Mouse (Mus musculus) embryonic stem cell, embryonic (primary cell): ENCODE data around the gene Wbp2nl.

Source experiments
- CTCF ChIA-PET, 4 experiments: fragments of 300-600 bp in 2 of 4; fragments of 350-600 bp in 2 of 4; sonication (Branson Sonifier 250); formaldehyde crosslinking; loops; one replicate each; lab custom pipeline; 2022; ENCODE audit warnings: inconsistent platforms in 2 of 4; lab: Charles Lee
- POLR2A ChIA-PET, 4 experiments: fragments of 300-600 bp in 2 of 4; fragments of 350-600 bp in 2 of 4; sonication (Branson Sonifier 250); formaldehyde crosslinking; loops; one replicate each; lab custom pipeline; 2022; ENCODE audit warnings: antibody characterized with exemption in 4 of 4, inconsistent platforms in 1 of 4; lab: Charles Lee

The Wbp2nl gene

GRCm38 (mm10) chr15:82298764-82299561 lies at the start of gene Wbp2nl:
Gene Wbp2nl, plus strand, starts transcription at chr15:82298954.
- ChIA-PET POLR2A (interaction anchor here (0.5 to 2.4 kb wide), 42 partner anchors 9 to 850 kb away, joined by 3 to 16 read pairs (median 3); partner anchors contain the start of genes Srebf2 (in 3 of the 4), Naga (in 2 of the 4), Pheta2 (in 2 of the 4) and Smdt1 (in 2 of the 4)), CTCF (interaction anchor here (0.6 to 1.7 kb wide), 19 partner anchors 16 to 1146 kb away, joined by 3 to 13 read pairs (median 4); partner anchors contain the start of gene Ndufa6 (in 1 of the 4))

GRCm38 (mm10) chr15:82251579-82251978 lies 47.2 kb upstream of the Wbp2nl start:
- ChIA-PET CTCF (interaction anchor here (0.6 to 3.3 kb wide), 50 partner anchors 8 to 1177 kb away, joined by 3 to 28 read pairs (median 4); partner anchors contain the start of genes Sept3 (in 1 of the 4) and Wbp2nl (in 1 of the 4)), POLR2A (interaction anchor here (0.6 to 5.9 kb wide), 23 partner anchors 7 to 801 kb away, joined by 3 to 24 read pairs (median 4); partner anchors contain the start of genes Srebf2 (in 2 of the 4), Cenpm (in 1 of the 4), Naga (in 1 of the 4) and Ndufa6 (in 1 of the 4))

- ChIA-PET POLR2A (interaction anchor here in 3 of 4 experiments (0.6 to 5.9 kb wide), 20 partner anchors 8 to 958 kb away, joined by 3 to 24 read pairs (median 5); partner anchors contain the start of genes Cenpm (in 1 of the 3), Naga (in 1 of the 3), Ndufa6 (in 1 of the 3) and Pheta2 (in 1 of the 3)), CTCF (interaction anchor here (0.5 to 3.3 kb wide), 52 partner anchors 8 to 1177 kb away, joined by 3 to 28 read pairs (median 4); partner anchors contain the start of genes Naga (in 1 of the 4), Pheta2 (in 1 of the 4), Sept3 (in 1 of the 4) and Smdt1 (in 1 of the 4))
Observed at GRCm38 (mm10) chr15:82252097-82252496, 46.7 kb upstream of the Wbp2nl start, which contains the start of gene 1500009C09Rik. Gene 1500009C09Rik, plus strand, starts transcription at chr15:82252397.

GRCm38 (mm10) chr15:82255248-82255647 lies 43.5 kb upstream of the Wbp2nl start:
- ChIA-PET POLR2A (interaction anchor here (0.6 to 5.9 kb wide), 25 partner anchors 9 to 993 kb away, joined by 3 to 24 read pairs (median 3); partner anchors contain the start of genes Cenpm (in 3 of the 4), Poldip3 (in 2 of the 4), Ccdc134 (in 1 of the 4) and Srebf2 (in 1 of the 4)), CTCF (interaction anchor here (0.5 to 8.1 kb wide), 40 partner anchors 9 to 831 kb away, joined by 3 to 45 read pairs (median 3); partner anchors contain the start of genes Cenpm (in 1 of the 4), Sept3 (in 1 of the 4) and Wbp2nl (in 1 of the 4))

GRCm38 (mm10) chr15:82255944-82256383 lies 42.8 kb upstream of the Wbp2nl start:
- CTCF ChIA-PET: interaction anchor here (0.6 to 8.1 kb wide), 31 partner anchors 10 to 830 kb away, joined by 3 to 45 read pairs (median 3); partner anchors contain the start of genes Cenpm (in 1 of the 4), Sept3 (in 1 of the 4) and Wbp2nl (in 1 of the 4)
- POLR2A ChIA-PET: interaction anchor here (0.6 to 5.9 kb wide), 18 partner anchors 8 to 1494 kb away, joined by 3 to 24 read pairs (median 3); partner anchors contain the start of genes Cenpm (in 3 of the 4), Ccdc134 (in 1 of the 4), Poldip3 (in 1 of the 4) and Wbp2nl (in 1 of the 4)

GRCm38 (mm10) chr15:82259510-82259909 lies 39.2 kb upstream of the Wbp2nl start:
- ChIA-PET POLR2A (interaction anchor here (0.7 to 2.3 kb wide), 12 partner anchors 8 to 890 kb away, joined by 3 to 11 read pairs (median 3); partner anchors contain the start of genes Poldip3 (in 2 of the 4), Cenpm (in 1 of the 4) and Srebf2 (in 1 of the 4)), CTCF (interaction anchor here (0.5 to 8.1 kb wide), 37 partner anchors 8 to 949 kb away, joined by 3 to 45 read pairs (median 4); partner anchors contain the start of genes Sept3 (in 2 of the 4), 1500009C09Rik (in 1 of the 4), Ndufa6 (in 1 of the 4) and Shisa8 (in 1 of the 4))

- POLR2A ChIA-PET: interaction anchor here in 2 of 4 experiments (1.2 to 1.4 kb wide), 3 partner anchors 9 to 32 kb away, joined by 3 to 4 read pairs (median 3); partner anchors contain the start of gene Wbp2nl (in 1 of the 2)
- CTCF ChIA-PET: interaction anchor here (0.8 to 6.9 kb wide), 13 partner anchors 8 to 852 kb away, joined by 3 to 35 read pairs (median 4); partner anchors contain the start of genes 1500009C09Rik (in 1 of the 4) and Cenpm (in 1 of the 4)
Observed at GRCm38 (mm10) chr15:82266356-82266755, 32.4 kb upstream of the Wbp2nl start.

GRCm38 (mm10) chr15:82268185-82268584 lies 30.6 kb upstream of the Wbp2nl start:
- POLR2A ChIA-PET: interaction anchor here in 1 of 4 experiments (0.6 kb wide), 1 partner anchor 26 kb away, joined by 3 read pairs; no protein-coding TSS in a partner anchor
- CTCF ChIA-PET: interaction anchor here in 1 of 4 experiments (1.6 to 6.9 kb wide), 3 partner anchors 13 to 203 kb away, joined by 5 to 35 read pairs (median 7); no protein-coding TSS in a partner anchor

- ChIA-PET POLR2A (no interaction called here), CTCF (interaction anchor here in 3 of 4 experiments (0.6 to 6.9 kb wide), 4 partner anchors 13 to 204 kb away, joined by 3 to 35 read pairs (median 6); no protein-coding TSS in a partner anchor)
Observed at GRCm38 (mm10) chr15:82268783-82269182, 30.0 kb upstream of the Wbp2nl start.

GRCm38 (mm10) chr15:82271201-82271600 lies 27.6 kb upstream of the Wbp2nl start:
- CTCF ChIA-PET: interaction anchor here (0.5 to 3.8 kb wide), 84 partner anchors 9 to 1193 kb away, joined by 3 to 45 read pairs (median 4); partner anchors contain the start of genes 1500009C09Rik (in 3 of the 4), Wbp2nl (in 2 of the 4), Naga (in 1 of the 4) and Ndufa6 (in 1 of the 4)
- POLR2A ChIA-PET: interaction anchor here (0.5 to 1.5 kb wide), 18 partner anchors 12 to 878 kb away, joined by 3 to 7 read pairs (median 3); partner anchors contain the start of genes Poldip3 (in 2 of the 4), 1500009C09Rik (in 1 of the 4), Cenpm (in 1 of the 4) and Naga (in 1 of the 4)

- ChIA-PET POLR2A (interaction anchor here in 1 of 4 experiments (1.0 to 1.4 kb wide), 4 partner anchors 13 to 66 kb away, joined by 3 to 5 read pairs (median 3); partner anchors contain the start of genes Naga, Pheta2, Smdt1 and Wbp2nl), CTCF (interaction anchor here (0.7 to 3.8 kb wide), 12 partner anchors 12 to 776 kb away, joined by 3 to 28 read pairs (median 4); partner anchors contain the start of genes 1500009C09Rik (in 1 of the 4) and Ndufa6 (in 1 of the 4))
Observed at GRCm38 (mm10) chr15:82272295-82272694, 26.5 kb upstream of the Wbp2nl start.

- ChIA-PET POLR2A (interaction anchor here in 2 of 4 experiments (0.9 to 2.6 kb wide), 12 partner anchors 10 to 875 kb away, joined by 3 to 10 read pairs (median 5); partner anchors contain the start of genes Cenpm (in 1 of the 2), Naga (in 1 of the 2), Ndufa6 (in 1 of the 2) and Pheta2 (in 1 of the 2)), CTCF (interaction anchor here (0.6 to 3.0 kb wide), 14 partner anchors 8 to 651 kb away, joined by 3 to 16 read pairs (median 4); partner anchors contain the start of gene 1500009C09Rik (in 3 of the 4))
Observed at GRCm38 (mm10) chr15:82274593-82274926, 24.2 kb upstream of the Wbp2nl start, which contains the start of gene Sept3. Gene Sept3, plus strand, starts transcription at chr15:82274893.

GRCm38 (mm10) chr15:82274927-82275901 lies 23.5 kb upstream of the Wbp2nl start:
- ChIA-PET POLR2A (interaction anchor here in 2 of 4 experiments (0.5 to 2.6 kb wide), 31 partner anchors 8 to 874 kb away, joined by 3 to 10 read pairs (median 4); partner anchors contain the start of genes Ndufa6 (in 2 of the 2), Wbp2nl (in 2 of the 2), Cenpm (in 1 of the 2) and Naga (in 1 of the 2)), CTCF (interaction anchor here in 3 of 4 experiments (0.6 to 3.0 kb wide), 18 partner anchors 8 to 650 kb away, joined by 3 to 16 read pairs (median 3); partner anchors contain the start of gene 1500009C09Rik (in 1 of the 3))

- ChIA-PET POLR2A (interaction anchor here in 2 of 4 experiments (0.5 to 0.6 kb wide), 2 partner anchors 84 to 352 kb away, joined by 3 read pairs; partner anchors contain the start of gene Polr3h (in 1 of the 2)), CTCF (interaction anchor here in 1 of 4 experiments (0.9 kb wide), 1 partner anchor 23 kb away, joined by 3 read pairs; no protein-coding TSS in a partner anchor)
Observed at GRCm38 (mm10) chr15:82277591-82277990, 21.2 kb upstream of the Wbp2nl start.
